Mouse (Mus musculus): ENCODE results near the gene Usp20.

DNA sequence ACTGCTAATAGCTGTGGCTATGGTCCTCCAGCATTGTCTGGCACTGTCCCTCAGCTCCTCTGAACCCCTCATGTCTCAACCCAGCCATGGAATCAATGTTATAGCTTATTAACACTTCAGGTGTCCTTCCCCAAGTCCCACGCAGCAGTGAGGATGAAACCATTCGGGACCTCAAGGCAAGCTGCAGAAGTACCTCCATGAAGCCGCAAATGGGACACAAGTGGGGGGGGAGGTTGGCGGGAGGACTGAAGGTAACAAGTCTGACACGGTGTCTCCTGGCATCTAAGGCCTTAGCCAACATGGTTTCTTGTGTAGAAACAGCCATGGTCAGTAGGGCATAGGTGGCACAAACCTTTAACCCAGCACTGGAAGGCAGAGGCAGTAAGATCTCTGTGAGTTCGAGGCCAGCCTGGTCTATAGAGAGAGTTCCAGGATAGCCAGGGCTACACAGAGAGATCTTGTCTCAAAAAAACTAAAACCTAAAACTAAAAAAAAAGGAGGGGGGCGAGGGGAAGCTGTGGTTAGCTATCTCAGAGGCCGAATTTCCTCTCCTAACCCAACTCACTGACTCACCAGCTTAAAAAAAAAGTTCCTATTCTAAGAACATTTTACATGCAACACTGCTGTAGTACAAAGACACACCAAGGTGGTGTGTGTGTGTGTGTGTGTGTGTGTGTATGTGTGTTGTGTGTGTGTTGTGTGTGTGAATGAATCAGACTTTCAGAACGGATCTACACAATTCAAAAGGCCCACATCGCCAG, 80.0 kb downstream of the Usp20 start:
- TF ChIP-seq POLR2A (IDR thresholded peaks at IDR 0.05; ENCODE audit: low read depth, low read length) (no peak), CTCF (conservative IDR thresholded peaks at IDR 0.05; ENCODE audit: insufficient read depth, insufficient read length, low read depth, low read length) (no peak)

Measured in kidney, adult 2 months (tissue).